Mouse (Mus musculus): Measurements from ENCODE around the gene Rab15.

- TF ChIP-seq POLR2A (IDR thresholded peaks at IDR 0.05; ENCODE audit: low read depth, low read length) (no peak), CTCF (IDR thresholded peaks at IDR 0.05; ENCODE audit: borderline replicate concordance, insufficient read depth, low read length) (no peak)
These were observed 45.9 kb upstream of the Rab15 start for GRCm38 (mm10) chr12:76868463-76869198.

Data from embryonic fibroblast, embryonic 13.5 days (primary cell).